In genomic region chr4:111691057-111691543, GRCm38 (mm10) we compare ENCODE assay signal across 8 mouse cellular contexts. TPM values are rescaled to one million over a fixed set of nuclear protein-coding genes. Genes with fewer than 3 reads are reported as not detected.
DNase-seq lines count a peak whose midpoint lies in the region; ATAC-seq and TF ChIP-seq lines count a peak whose summit lies in the region.

No protein-coding gene starts in this region.

- H3K9ac ChIP-seq in intestine, embryonic 14.5 days (ENCODE audit: low read length) = no peak overlapping the region
- H3K9ac ChIP-seq in intestine, postnatal 0 days (ENCODE audit: low read depth, low read length) = no peak overlapping the region

- WGBS in intestine, embryonic 14.5 days = 52% methylated on average over 5 of the region's 5 CpGs
- 75% methylated on average over 5 of the region's 5 CpGs for WGBS in intestine, postnatal 0 days
- 16% methylated on average over 5 of the region's 5 CpGs for WGBS in thymus, adult 2 months

- H3K27me3 ChIP-seq in intestine, embryonic 14.5 days (replicated peaks; ENCODE audit: control insufficient read depth, insufficient read depth, low read length) = no peaks in the 10 kb centered on the region
- no peaks in the 10 kb centered on the region for H3K27me3 ChIP-seq in intestine, postnatal 0 days (replicated peaks; ENCODE audit: control insufficient read depth, insufficient read depth, low read length)
- H3K27me3 ChIP-seq in thymus, adult 2 months (ENCODE audit: control insufficient read depth, insufficient read depth, low read length) = no peaks in the 10 kb centered on the region

- no peak overlapping the region for H3K4me2 ChIP-seq in intestine, embryonic 14.5 days (ENCODE audit: low read length)
- H3K4me2 ChIP-seq in intestine, postnatal 0 days (replicated peaks; ENCODE audit: low read depth) = no peak overlapping the region

- no peak overlapping the region for H3K27ac ChIP-seq in intestine, embryonic 14.5 days (ENCODE audit: low read depth)
- no peak overlapping the region for H3K27ac ChIP-seq in intestine, postnatal 0 days (ENCODE audit: low read depth, low read length)
- H3K27ac ChIP-seq in thymus, adult 2 months (ENCODE audit: control insufficient read depth, insufficient read depth, low read length) = peak overlapping the region; percentile 73

- H3K4me1 ChIP-seq in intestine, embryonic 14.5 days (replicated peaks; ENCODE audit: control insufficient read depth, insufficient read depth, low read length) = 0 out of 2 replicates have a peak, but pooled peaks cover 6% of the 10 kb centered on the region
- H3K4me1 ChIP-seq in intestine, postnatal 0 days (replicated peaks; ENCODE audit: control insufficient read depth, insufficient read depth, low read length) = no peaks in the 10 kb centered on the region
- H3K4me1 ChIP-seq in thymus, adult 2 months (replicated peaks; ENCODE audit: control insufficient read depth, insufficient read depth, low read length) = peaks cover 13% of the 10 kb centered on the region

- H3K9me3 ChIP-seq in intestine, embryonic 14.5 days (ENCODE audit: control insufficient read depth, low read length) = no peaks in the 10 kb centered on the region
- H3K9me3 ChIP-seq in intestine, postnatal 0 days (ENCODE audit: control insufficient read depth) = no peaks in the 10 kb centered on the region

- ATAC-seq in intestine, embryonic 14.5 days (replicated peaks; ENCODE audit: low FRiP score, low TSS enrichment, low read depth) = 0 out of 2 replicates have a peak, but pooled peaks have one; percentile 18
- no peak for ATAC-seq in intestine, postnatal 0 days

- TF ChIP-seq POLR2A in thymus, adult 2 months (IDR thresholded peaks at IDR 0.05; ENCODE audit: control insufficient read depth, extremely low read depth, insufficient read depth, low read length, poor library complexity) = no peak

- no peaks in the 10 kb centered on the region for H3K36me3 ChIP-seq in intestine, embryonic 14.5 days (ENCODE audit: control insufficient read depth, insufficient read depth, low read length)
- H3K36me3 ChIP-seq in intestine, postnatal 0 days (ENCODE audit: control insufficient read depth, insufficient read depth) = no peaks in the 10 kb centered on the region
- no peaks in the 10 kb centered on the region for H3K36me3 ChIP-seq in thymus, adult 2 months (ENCODE audit: control insufficient read depth, insufficient read depth, low read length)

- H3K4me3 ChIP-seq in intestine, embryonic 14.5 days (ENCODE audit: low read depth, low read length) = no peak overlapping the region
- no peak overlapping the region for H3K4me3 ChIP-seq in intestine, postnatal 0 days (ENCODE audit: low read depth, low read length)
- no peak overlapping the region for H3K4me3 ChIP-seq in thymus, adult 2 months (ENCODE audit: control insufficient read depth, insufficient read depth, low read length)

- TF ChIP-seq CTCF in intestine, postnatal 0 days (IDR thresholded peaks at IDR 0.05; ENCODE audit: low read depth) = no peak
- TF ChIP-seq CTCF in thymus, adult 2 months (IDR thresholded peaks at IDR 0.05; ENCODE audit: borderline replicate concordance, control insufficient read depth, extremely low read depth, insufficient read depth, low read length, poor library complexity) = no peak

- no peak for DNase-seq in intestine, embryonic 14.5 days (ENCODE audit: low spot score)
- peak; percentile 8 for DNase-seq in thymus, adult 2 months
- DNase-seq in thymus, adult 18-20 months = no peak
- DNase-seq in lung, postnatal 4 days = peak; percentile 10 to 54
- DNase-seq in thymus, postnatal 4 days = peak; percentile 19
- DNase-seq in spleen, adult 12 weeks (ENCODE audit: low spot score) = no peak
- DNase-seq in adrenal gland, postnatal 14 days = no peak

RNA-seq across cellular contexts. Expression of gene Spata6, which starts 28.7 kb away (rescaled TPM):
- polyA plus RNA-seq in intestine, embryonic 14.5 days (2014; fragmentation: Nextera tagmentation; extraction: Ambion mirVana) = 19.4 and 22.8 TPM in 2 replicates
- polyA plus RNA-seq in intestine, postnatal 0 days (2015; fragmentation: Nextera tagmentation; extraction: Ambion mirVana) = 8.1 and 8.7 TPM in 2 replicates
- 50.4 and 94.3 TPM in 2 replicates for polyA plus RNA-seq in thymus, adult 2 months (2012; rRNA removed)
- 12.2 and 20.4 TPM in 2 replicates for total RNA-seq in adrenal gland, postnatal 14 days (2021)

Comparison
In these comparisons a context has a peak if more than half of its experiments do, and no peak if none do; other contexts are left out.
1. DNase-seq: peak in thymus, adult 2 months (single experiment), lung, postnatal 4 days (2 of 2) and thymus, postnatal 4 days (single experiment); none in intestine, embryonic 14.5 days (single experiment), thymus, adult 18-20 months (0 of 2), spleen, adult 12 weeks (single experiment) and adrenal gland, postnatal 14 days (single experiment).